8 mouse cellular contexts compared by ENCODE assay signal in genomic region chr17:65884061-65884669, GRCm38 (mm10). TPM values are rescaled to one million over a fixed set of nuclear protein-coding genes. Genes with fewer than 3 reads are reported as not detected.
DNase-seq lines count a peak whose midpoint lies in the region; ATAC-seq and TF ChIP-seq lines count a peak whose summit lies in the region.

No protein-coding gene starts in this region.

- H3K9me3 ChIP-seq in hindbrain, embryonic 15.5 days, result no peaks in the 10 kb centered on the region
- H3K9me3 ChIP-seq in liver, embryonic 12.5 days (replicated peaks), result no peaks in the 10 kb centered on the region
- no peaks in the 10 kb centered on the region for H3K9me3 ChIP-seq in neural tube, embryonic 13.5 days

- no peaks in the 10 kb centered on the region for H3K27me3 ChIP-seq in Patski
- H3K27me3 ChIP-seq in hindbrain, embryonic 15.5 days, result no peaks in the 10 kb centered on the region
- no peaks in the 10 kb centered on the region for H3K27me3 ChIP-seq in liver, embryonic 12.5 days (replicated peaks)
- H3K27me3 ChIP-seq in neural tube, embryonic 13.5 days, result no peaks in the 10 kb centered on the region

- CTCF ChIA-PET in Patski (lab: Charles Lee), result interaction anchor here (1.0 to 7.5 kb wide), 4 partner anchors 12 to 223 kb away, joined by 5 to 51 read pairs (median 6); no protein-coding TSS in a partner anchor

- H3K4me2 ChIP-seq in hindbrain, embryonic 15.5 days, result peak overlapping the region; percentile 79
- peak overlapping the region; percentile 82 for H3K4me2 ChIP-seq in liver, embryonic 12.5 days
- H3K4me2 ChIP-seq in neural tube, embryonic 13.5 days, result peak overlapping the region; percentile 98

- peak overlapping the region; percentile 93 for H3K27ac ChIP-seq in layer of hippocampus, adult 2 months
- H3K27ac ChIP-seq in hindbrain, embryonic 15.5 days (replicated peaks), result peak overlapping the region; percentile 97
- peak overlapping the region; percentile 96 for H3K27ac ChIP-seq in liver, embryonic 12.5 days
- H3K27ac ChIP-seq in neural tube, embryonic 13.5 days (replicated peaks), result peak overlapping the region; percentile 98

- in situ Hi-C loops in Patski (cut with MboI; ENCODE audit: low pct_unique_long_range_greater_than_20kb), result loop anchor here (5.0 kb wide), 1 partner anchor 68 kb away; the partner anchor contains the start of gene Twsg1

- peak; percentile 37 for ATAC-seq in Patski
- ATAC-seq in erythroid progenitor cell, adult 5-6 weeks (replicated peaks; ENCODE audit: low FRiP score, poor library complexity, severe bottlenecking), result peak; percentile 7
- ATAC-seq in hindbrain, embryonic 15.5 days (ENCODE audit: low FRiP score, low read depth), result no peak; the same call in 1 of the 2 replicates
- ATAC-seq in liver, embryonic 12.5 days, result peak; percentile 18
- peak; percentile 41 for ATAC-seq in neural tube, embryonic 13.5 days (ENCODE audit: low read depth)
- ATAC-seq in monocyte, adult 5-6 weeks (replicated peaks; ENCODE audit: insufficient number of reproducible peaks, low FRiP score, low TSS enrichment, poor library complexity, severe bottlenecking), result no peak

- DNase-seq in layer of hippocampus, adult 2 months (ENCODE audit: low spot score in 2 of 2), result peak in 1 of 2 experiments; percentile 36
- no peak for DNase-seq in layer of hippocampus, adult 9-10 months (ENCODE audit: low spot score)
- no peak for DNase-seq in Patski (ENCODE audit: low read depth, low spot score)

- H3K9ac ChIP-seq in hindbrain, embryonic 15.5 days, result peak overlapping the region; percentile 77
- peak overlapping the region; percentile 97 for H3K9ac ChIP-seq in liver, embryonic 12.5 days
- H3K9ac ChIP-seq in neural tube, embryonic 13.5 days, result peak overlapping the region; percentile 94

- WGBS in hindbrain, embryonic 15.5 days, result under 1% methylated on average over 44 of the region's 56 CpGs
- 2% methylated on average over 50 of the region's 56 CpGs for WGBS in liver, embryonic 12.5 days (ENCODE audit: insufficient replicate concordance)
- WGBS in neural tube, embryonic 13.5 days, result under 1% methylated on average over 55 of the region's 56 CpGs

- no peaks in the 10 kb centered on the region for H3K36me3 ChIP-seq in hindbrain, embryonic 15.5 days
- no peaks in the 10 kb centered on the region for H3K36me3 ChIP-seq in liver, embryonic 12.5 days
- H3K36me3 ChIP-seq in neural tube, embryonic 13.5 days, result no peaks in the 10 kb centered on the region

- peaks cover 39% of the 10 kb centered on the region for H3K4me1 ChIP-seq in hindbrain, embryonic 15.5 days (replicated peaks)
- peaks cover 37% of the 10 kb centered on the region for H3K4me1 ChIP-seq in liver, embryonic 12.5 days
- H3K4me1 ChIP-seq in neural tube, embryonic 13.5 days (replicated peaks), result peaks cover 36% of the 10 kb centered on the region

- TF ChIP-seq CTCF in layer of hippocampus, adult 2 months (conservative IDR thresholded peaks at IDR 0.05), result no peak
- no peak for TF ChIP-seq CTCF in Patski (IDR thresholded peaks at IDR 0.05)

- POLR2A ChIA-PET in Patski (lab: Charles Lee), result interaction anchor here (0.6 to 2.7 kb wide), 2 partner anchors 66 to 198 kb away, joined by 3 to 8 read pairs; partner anchors contain the start of gene Twsg1

- H3K4me3 ChIP-seq in layer of hippocampus, adult 2 months, result peak overlapping the region; percentile 93
- peak overlapping the region; percentile 82 for H3K4me3 ChIP-seq in hindbrain, embryonic 15.5 days
- H3K4me3 ChIP-seq in liver, embryonic 12.5 days, result peak overlapping the region; percentile 94
- H3K4me3 ChIP-seq in neural tube, embryonic 13.5 days, result peak overlapping the region; percentile 98

RNA-seq across cellular contexts. Expression of gene Ralbp1, which starts 1.4 kb away (rescaled TPM):
- total RNA-seq in layer of hippocampus, adult 2 months (2021), result 10 to 100 TPM; 54.2 to 56.8 TPM
- 65.8 TPM for polyA plus RNA-seq in Patski (2021)
- total RNA-seq in erythroid progenitor cell, adult 5-6 weeks (2015; ENCODE audit: low replicate concordance), result 18.9 and 22.7 TPM in 2 replicates
- 40.8 and 45.1 TPM in 2 replicates for total RNA-seq in erythroid progenitor cell, adult 5-6 weeks (2017; ENCODE audit: low replicate concordance)
- polyA plus RNA-seq in hindbrain, embryonic 15.5 days (2015; fragmentation: Nextera tagmentation; extraction: Ambion mirVana), result 58.0 and 62.9 TPM in 2 replicates
- polyA plus RNA-seq in liver, embryonic 12.5 days (2016; fragmentation: Nextera tagmentation; extraction: Ambion mirVana), result 45.9 and 47.3 TPM in 2 replicates
- polyA plus RNA-seq in neural tube, embryonic 13.5 days (2015; fragmentation: Nextera tagmentation; extraction: Ambion mirVana), result 55.2 and 57.7 TPM in 2 replicates
- 102 to 122 TPM (median 106 TPM) in 3 replicates for total RNA-seq in monocyte, adult 5-6 weeks (2017)

Comparison
In these comparisons a context has a peak if more than half of its experiments do, and no peak if none do; other contexts are left out.
1. ATAC-seq: peak in Patski (single experiment), erythroid progenitor cell, adult 5-6 weeks (single experiment), liver, embryonic 12.5 days (single experiment) and neural tube, embryonic 13.5 days (single experiment); none in hindbrain, embryonic 15.5 days (single experiment) and monocyte, adult 5-6 weeks (single experiment).
2. Peak in every context shown above with its lines, with median percentiles within 50 percentile points of each other: H3K27ac ChIP-seq, H3K4me3 ChIP-seq, H3K4me2 ChIP-seq and H3K9ac ChIP-seq.